6 mouse cellular contexts compared by ENCODE assay signal in genomic region chr14:48475834-48476233, GRCm38 (mm10). TPM values are rescaled to one million over a fixed set of nuclear protein-coding genes. Genes with fewer than 3 reads are reported as not detected.
DNase-seq lines count a peak whose midpoint lies in the region; ATAC-seq and TF ChIP-seq lines count a peak whose summit lies in the region.
"Not testable (repeated sequence)": the region's sequence is repeated elsewhere in the genome, so short reads cannot be mapped to it uniquely, and the experiment has no call there.

No protein-coding gene starts in this region.

- not testable (repeated sequence) for H3K4me2 ChIP-seq in forebrain, embryonic 12.5 days; stomach, embryonic 14.5 days (replicated peaks; ENCODE audit: low read depth, low read length)
- peak overlapping the region; percentile 23; the same call in 1 of the 2 replicates for H3K4me2 ChIP-seq in lung, embryonic 14.5 days

- TF ChIP-seq CTCF in kidney, adult 2 months (conservative IDR thresholded peaks at IDR 0.05; ENCODE audit: insufficient read depth, insufficient read length, low read depth, low read length); lung, embryonic 14.5 days (IDR thresholded peaks at IDR 0.05; ENCODE audit: low read depth): not testable (repeated sequence)

- DNase-seq in ES-CJ7 (ENCODE audit: low read depth, low spot score) = peak; percentile 16
- peak; percentile 19 for DNase-seq in kidney, adult 2 months
- DNase-seq in lung, embryonic 14.5 days; midbrain, embryonic 10.5 days (ENCODE audit: low spot score): not testable (repeated sequence)

- not testable (repeated sequence) for H3K27me3 ChIP-seq in forebrain, embryonic 12.5 days; kidney, adult 2 months (replicated peaks; ENCODE audit: control insufficient read depth, insufficient read depth, low read length); lung, embryonic 14.5 days (ENCODE audit: insufficient read depth, low read length); midbrain, embryonic 10.5 days (ENCODE audit: low read depth, poor library complexity, severe bottlenecking); stomach, embryonic 14.5 days (ENCODE audit: control insufficient read depth, insufficient read depth, low read length)

- not testable (repeated sequence) for H3K4me3 ChIP-seq in forebrain, embryonic 12.5 days (replicated peaks); kidney, adult 2 months (ENCODE audit: insufficient read depth, low read depth, low read length); lung, embryonic 14.5 days (ENCODE audit: low read depth, low read length); midbrain, embryonic 10.5 days; stomach, embryonic 14.5 days (ENCODE audit: low read depth, low read length)

- H3K4me1 ChIP-seq in forebrain, embryonic 12.5 days; kidney, adult 2 months (ENCODE audit: control insufficient read depth, insufficient read depth, low read length); lung, embryonic 14.5 days (ENCODE audit: insufficient read depth): not testable (repeated sequence)
- peaks cover 32% of the 10 kb centered on the region for H3K4me1 ChIP-seq in midbrain, embryonic 10.5 days
- peaks cover 11% of the 10 kb centered on the region; the same call in 1 of the 2 replicates for H3K4me1 ChIP-seq in stomach, embryonic 14.5 days (ENCODE audit: control insufficient read depth, insufficient read depth, low read length)

- peak overlapping the region; percentile 42; the same call in 1 of the 2 replicates for H3K27ac ChIP-seq in forebrain, embryonic 12.5 days
- H3K27ac ChIP-seq in kidney, adult 2 months (ENCODE audit: insufficient read depth, low read depth, low read length) = not testable (repeated sequence)
- H3K27ac ChIP-seq in lung, embryonic 14.5 days (ENCODE audit: low read depth) = peak overlapping the region; percentile 69
- peak overlapping the region; percentile 77 for H3K27ac ChIP-seq in midbrain, embryonic 10.5 days (replicated peaks)
- peak overlapping the region; percentile 68; the same call in 1 of the 2 replicates for H3K27ac ChIP-seq in stomach, embryonic 14.5 days (ENCODE audit: low read length)

- peaks cover 18% of the 10 kb centered on the region for H3K36me3 ChIP-seq in forebrain, embryonic 12.5 days (replicated peaks)
- not testable (repeated sequence) for H3K36me3 ChIP-seq in kidney, adult 2 months (ENCODE audit: control insufficient read depth, insufficient read depth, low read length); stomach, embryonic 14.5 days (ENCODE audit: control insufficient read depth, insufficient read depth, low read length)
- H3K36me3 ChIP-seq in lung, embryonic 14.5 days (ENCODE audit: insufficient read depth) = peaks cover 20% of the 10 kb centered on the region; the same call in 1 of the 2 replicates
- H3K36me3 ChIP-seq in midbrain, embryonic 10.5 days = peaks cover 24% of the 10 kb centered on the region

- not testable (repeated sequence) for H3K9ac ChIP-seq in forebrain, embryonic 12.5 days; lung, embryonic 14.5 days; stomach, embryonic 14.5 days (replicated peaks; ENCODE audit: low read depth, low read length)

- not testable (repeated sequence) for TF ChIP-seq POLR2A in kidney, adult 2 months (IDR thresholded peaks at IDR 0.05; ENCODE audit: low read depth, low read length)

- ATAC-seq in forebrain, embryonic 12.5 days (ENCODE audit: low FRiP score); stomach, embryonic 14.5 days (ENCODE audit: insufficient number of reproducible peaks, insufficient read depth, low FRiP score, low read depth): not testable (repeated sequence)
- ATAC-seq in lung, embryonic 14.5 days (ENCODE audit: insufficient read depth) = peak; percentile 61

- WGBS in forebrain, embryonic 12.5 days = 71% methylated on average over 3 of the region's 3 CpGs
- WGBS in kidney, adult 2 months = 62% methylated on average over 3 of the region's 3 CpGs
- 33% methylated on average over 3 of the region's 3 CpGs for WGBS in lung, embryonic 14.5 days
- WGBS in midbrain, embryonic 10.5 days = 68% methylated on average over 3 of the region's 3 CpGs
- 25% methylated on average over 3 of the region's 3 CpGs for WGBS in stomach, embryonic 14.5 days

- H3K9me3 ChIP-seq in forebrain, embryonic 12.5 days; lung, embryonic 14.5 days (ENCODE audit: low read depth, low read length); midbrain, embryonic 10.5 days (replicated peaks); stomach, embryonic 14.5 days (ENCODE audit: control insufficient read depth, low read depth, low read length): not testable (repeated sequence)

RNA-seq across cellular contexts. Expression of gene Tmem260, which starts 29.9 kb away (rescaled TPM):
- polyA plus RNA-seq in forebrain, embryonic 12.5 days (2016; fragmentation: Nextera tagmentation; extraction: Ambion mirVana) = 24.7 and 26.2 TPM in 2 replicates
- 13.7 and 13.9 TPM in 2 replicates for polyA plus RNA-seq in kidney, adult 2 months (2012; rRNA removed)
- 25.9 and 26.7 TPM in 2 replicates for polyA plus RNA-seq in lung, embryonic 14.5 days (2014; fragmentation: Nextera tagmentation; extraction: Ambion mirVana)
- 19.3 and 21.0 TPM in 2 replicates for polyA plus RNA-seq in midbrain, embryonic 10.5 days (2016; fragmentation: Nextera tagmentation; extraction: Ambion mirVana)
- 27.1 and 29.2 TPM in 2 replicates for polyA plus RNA-seq in stomach, embryonic 14.5 days (2014; fragmentation: Nextera tagmentation; extraction: Ambion mirVana)
